Mouse (Mus musculus): ENCODE results near the gene Olfr610.
"Not testable (repeated sequence)": the region's sequence is repeated elsewhere in the genome, so short reads cannot be mapped to it uniquely, and the experiment has no call there.

Olfr610 gene

DNA sequence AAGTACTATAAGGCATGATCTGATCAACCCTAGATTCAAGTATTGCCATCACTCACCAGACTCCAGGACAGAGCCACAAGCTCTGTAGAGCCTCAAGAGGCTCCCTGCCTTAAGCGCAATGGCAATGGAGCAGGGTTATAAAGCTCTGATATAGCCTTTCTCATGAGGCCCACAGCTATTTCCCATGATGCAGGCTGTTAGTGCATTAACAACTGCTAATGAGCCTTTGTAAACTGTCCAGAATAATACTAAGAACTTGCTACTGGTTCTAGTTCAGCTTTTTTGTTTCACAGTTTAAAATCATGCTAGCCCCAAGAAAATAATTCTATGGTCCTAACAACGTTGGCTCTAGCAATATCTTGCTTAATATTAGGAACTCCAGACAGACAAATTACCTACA, at the start of gene Olfr610:
Gene Olfr610, minus strand, starts transcription at position 101 of the 400 bp plus-strand sequence.
- DNase-seq (ENCODE audit: low spot score), result no peak

DNA sequence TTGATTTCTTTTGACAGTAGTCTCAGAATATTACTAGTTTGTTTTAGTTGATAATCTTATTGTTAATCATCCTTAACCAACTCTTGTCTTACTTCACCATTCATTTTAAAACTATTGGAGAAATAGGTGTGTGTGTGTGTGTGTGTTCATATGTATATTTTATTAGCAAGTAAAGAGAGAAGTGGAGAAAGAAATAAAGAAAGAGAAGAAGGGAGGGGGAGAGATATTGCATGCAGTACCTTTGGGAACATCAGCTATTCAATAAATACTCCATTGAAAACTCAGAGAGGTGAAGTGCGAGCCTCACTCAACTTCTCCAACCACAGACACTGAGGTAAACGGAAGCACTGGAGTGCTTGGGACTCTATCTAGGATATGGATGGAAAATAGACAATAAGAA, 43.9 kb upstream of the Olfr610 start, which contains the start of gene Olfr615:
Gene Olfr615, plus strand, starts transcription at position 301 of the 400 bp plus-strand sequence.
- no peak for DNase-seq (ENCODE audit: low spot score)

DNA sequence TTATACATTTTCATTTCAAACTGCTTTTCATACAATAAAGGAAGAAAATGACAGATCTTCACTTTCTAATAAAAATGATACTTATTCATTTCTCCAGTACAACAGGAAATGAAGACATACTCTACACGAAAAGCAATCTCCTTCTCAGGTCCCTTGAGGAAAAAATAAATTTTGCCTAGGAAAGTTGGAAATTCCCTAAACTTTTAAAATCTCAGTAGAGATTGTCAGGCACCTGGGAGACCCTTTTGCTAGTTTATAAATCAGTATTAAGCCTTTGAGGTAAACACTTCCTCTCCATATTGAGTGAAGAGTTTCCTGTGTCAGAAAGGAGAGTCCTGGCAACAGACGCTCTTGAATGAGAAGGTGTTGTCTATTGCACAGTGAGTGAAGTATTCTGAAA, 35.9 kb upstream of the Olfr610 start, which contains the start of gene Olfr613:
Gene Olfr613, plus strand, starts transcription at position 301 of the 400 bp plus-strand sequence.
- no peak for DNase-seq (ENCODE audit: low spot score)

DNA sequence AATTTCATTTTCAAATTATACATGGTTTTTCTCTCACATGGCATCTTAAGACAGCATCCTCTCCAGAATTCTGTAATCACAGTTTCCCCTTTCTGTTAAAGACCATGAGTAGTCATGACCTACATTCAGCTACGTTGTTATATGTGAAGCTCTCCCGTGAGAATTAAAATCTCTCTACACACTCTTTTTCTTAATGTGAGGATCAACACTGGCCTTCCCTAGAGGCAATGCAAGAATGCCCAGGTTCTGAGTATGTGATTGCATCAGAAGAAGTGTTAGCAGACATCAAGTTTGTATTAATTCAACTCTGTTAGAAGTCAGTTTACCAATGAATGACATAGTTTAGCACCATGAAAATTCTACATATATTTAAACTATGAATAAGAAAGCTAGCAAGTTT, 30.7 kb upstream of the Olfr610 start, which contains the start of gene Olfr612:
Gene Olfr612, minus strand, starts transcription at position 101 of the 400 bp plus-strand sequence.
- not testable (repeated sequence) for DNase-seq (ENCODE audit: low spot score)

DNA sequence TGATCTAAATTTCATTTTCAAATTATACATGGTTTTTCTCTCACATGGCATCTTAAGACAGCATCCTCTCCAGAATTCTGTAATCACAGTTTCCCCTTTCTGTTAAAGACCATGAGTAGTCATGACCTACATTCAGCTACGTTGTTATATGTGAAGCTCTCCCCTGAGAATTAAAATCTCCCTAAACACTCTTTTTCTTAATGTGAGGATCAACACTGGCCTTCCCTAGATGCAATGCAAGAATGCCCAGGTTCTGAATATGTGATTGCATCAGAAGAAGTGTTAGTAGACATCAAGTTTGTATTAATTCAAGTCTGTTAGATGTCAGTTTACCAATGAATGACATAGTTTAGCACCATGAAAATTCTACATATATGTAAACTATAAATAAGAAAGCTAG, 8.8 kb upstream of the Olfr610 start, which contains the start of gene Olfr611:
Gene Olfr611, minus strand, starts transcription at position 101 of the 400 bp plus-strand sequence.
- not testable (repeated sequence) for DNase-seq (ENCODE audit: low spot score)

DNA sequence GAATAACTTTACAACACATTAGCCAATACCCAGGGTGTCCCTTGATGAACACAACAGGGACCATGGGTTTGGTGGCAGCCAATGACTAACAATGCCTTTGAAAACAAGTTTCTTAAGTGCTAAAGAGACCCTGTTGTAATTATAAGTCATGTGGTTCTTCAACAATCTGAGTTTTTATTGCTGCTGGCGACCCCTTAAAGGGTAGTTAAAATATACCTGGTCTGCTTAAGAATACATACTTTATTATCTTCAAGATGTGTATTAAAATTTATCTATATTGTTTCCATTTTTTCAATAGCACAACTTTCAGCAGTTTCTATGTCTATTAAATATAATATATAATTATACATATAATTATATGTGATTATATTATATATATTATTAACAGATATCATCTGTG, 14.0 kb downstream of the Olfr610 start, which contains the start of gene Olfr609:
Gene Olfr609, minus strand, starts transcription at position 101 of the 400 bp plus-strand sequence.
- no peak for DNase-seq (ENCODE audit: low spot score)

DNA sequence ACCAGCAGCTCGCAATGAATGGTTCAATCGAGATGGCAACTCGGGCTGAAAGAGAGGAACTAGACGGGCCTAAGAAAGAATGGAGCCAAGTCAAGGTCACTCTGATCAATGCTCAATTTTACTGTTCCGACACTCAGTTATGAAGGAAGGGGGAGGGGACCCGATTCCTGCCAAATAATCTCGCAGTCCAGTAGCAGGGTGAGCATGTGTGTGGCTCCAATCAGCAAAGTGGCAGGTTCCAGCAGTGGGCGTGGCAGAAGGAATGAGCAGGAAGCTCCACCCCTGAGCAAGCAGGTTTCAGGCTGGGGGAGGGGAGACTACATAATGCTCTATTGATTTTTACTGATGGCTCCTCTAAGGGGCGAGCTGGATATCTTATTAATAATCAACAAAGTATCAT, 34.8 kb downstream of the Olfr610 start:
- DNase-seq (ENCODE audit: low spot score), result not testable (repeated sequence)

DNA sequence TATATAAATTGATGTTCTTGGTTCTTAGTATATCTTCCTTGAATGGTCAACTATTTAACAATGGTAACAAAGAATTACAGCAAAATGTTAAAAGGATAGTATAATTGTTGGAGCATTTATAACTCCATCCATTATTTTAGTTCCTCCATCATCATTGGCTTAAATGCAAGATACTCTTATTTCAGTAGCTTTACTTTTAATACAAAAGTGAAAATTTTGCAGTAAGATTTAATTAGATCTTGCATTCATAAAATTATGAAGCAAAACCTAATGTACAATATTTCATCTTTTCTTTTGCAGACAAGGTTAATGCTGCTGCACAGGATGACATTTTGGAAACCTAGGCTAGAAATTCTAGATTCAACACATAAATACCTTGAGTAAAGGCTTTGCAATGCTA, 42.3 kb downstream of the Olfr610 start, which contains the start of gene Olfr608:
Gene Olfr608, plus strand, starts transcription at position 301 of the 400 bp plus-strand sequence.
- no peak for DNase-seq (ENCODE audit: low spot score)

DNA sequence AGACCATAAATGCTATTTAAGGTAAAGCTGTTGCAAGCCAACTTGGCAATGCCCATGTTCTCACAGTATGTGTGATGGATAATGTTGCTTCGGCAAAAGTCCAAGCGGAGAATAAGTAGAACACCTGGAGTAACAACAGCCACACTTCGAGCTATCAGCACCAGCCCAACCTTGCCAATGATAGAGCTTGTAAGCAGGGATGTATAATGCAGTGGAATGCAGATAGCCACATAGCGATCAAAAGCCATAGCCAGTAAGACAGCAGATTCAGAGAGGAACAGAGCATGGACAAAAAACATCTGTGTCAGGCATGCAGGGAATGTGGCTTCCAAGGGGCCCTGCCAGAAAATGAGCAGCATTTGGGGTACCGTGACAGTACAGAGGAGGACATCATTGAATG, 51.3 kb downstream of the Olfr610 start:
- DNase-seq (ENCODE audit: low spot score), result no peak
